Mouse (Mus musculus) 3T3-L1 (cell line): ENCODE measurements at regions not wholly inside any gene's neighbourhood (a gene's known extent, or its start where the extent isn't known, plus 50 kb on each side); places are given as distances from the start of the nearest gene placed in this dataset.

Source experiments
- DNase-seq: peaks from one replicate; pipeline ENCODE4 v3.0.0-alpha.2; 2015; ENCODE audit warnings: low read depth, low spot score

- DNase-seq, result no peak
These were observed 244.0 kb downstream of the Ttll7 start for GRCm38 (mm10) chr3:147096179-147096578.

GRCm38 (mm10) chr3:147098065-147098580, 246.0 kb downstream of the Ttll7 start:
- no peak for DNase-seq

- DNase-seq, result no peak
These were observed 246.4 kb downstream of the Ttll7 start for GRCm38 (mm10) chr3:147098611-147099010.

- DNase-seq, result no peak
These were observed 247.1 kb downstream of the Ttll7 start for GRCm38 (mm10) chr3:147099143-147099713.

- DNase-seq, result no peak
These were observed 249.0 kb downstream of the Ttll7 start for GRCm38 (mm10) chr3:147101053-147101764.

- no peak for DNase-seq
These were observed 249.6 kb downstream of the Ttll7 start for GRCm38 (mm10) chr3:147101765-147102113.

- DNase-seq, result no peak
These were observed 251.3 kb downstream of the Ttll7 start for GRCm38 (mm10) chr3:147103428-147103827.

GRCm38 (mm10) chr3:147117609-147118008, 265.4 kb downstream of the Ttll7 start:
- no peak for DNase-seq

- DNase-seq, result no peak
These were observed 265.9 kb downstream of the Ttll7 start for GRCm38 (mm10) chr3:147118092-147118491.

- no peak for DNase-seq
These were observed 266.5 kb downstream of the Ttll7 start for GRCm38 (mm10) chr3:147118622-147119021.

- no peak for DNase-seq
These were observed 269.7 kb downstream of the Ttll7 start for GRCm38 (mm10) chr3:147121826-147122225.

- no peak for DNase-seq
These were observed 275.6 kb downstream of the Ttll7 start for GRCm38 (mm10) chr3:147127740-147128139.

- DNase-seq, result no peak
These were observed 280.7 kb downstream of the Ttll7 start for GRCm38 (mm10) chr3:147132830-147133229.

- no peak for DNase-seq
These were observed 281.2 kb downstream of the Ttll7 start for GRCm38 (mm10) chr3:147133408-147133807.

GRCm38 (mm10) chr3:147140414-147140813, 288.2 kb downstream of the Ttll7 start:
- DNase-seq, result no peak

- DNase-seq, result no peak
These were observed 301.3 kb downstream of the Ttll7 start for GRCm38 (mm10) chr3:147153456-147153855.

GRCm38 (mm10) chr3:147153998-147154397, 301.8 kb downstream of the Ttll7 start:
- DNase-seq, result no peak

GRCm38 (mm10) chr3:147163126-147163525, 311.0 kb downstream of the Ttll7 start:
- DNase-seq, result no peak

GRCm38 (mm10) chr3:147163540-147163939, 311.4 kb downstream of the Ttll7 start:
- no peak for DNase-seq

GRCm38 (mm10) chr3:147164931-147165330, 312.8 kb downstream of the Ttll7 start:
- peak; percentile 64 for DNase-seq

GRCm38 (mm10) chr3:147166555-147166954, 314.4 kb downstream of the Ttll7 start:
- peak; percentile 46 for DNase-seq

GRCm38 (mm10) chr3:147169215-147169614, 317.0 kb downstream of the Ttll7 start:
- DNase-seq, result no peak

GRCm38 (mm10) chr3:147170106-147170505, 317.9 kb downstream of the Ttll7 start:
- DNase-seq, result no peak
